9 mouse cellular contexts compared by ENCODE assay signal in genomic region chr3:132701368-132701767, GRCm38 (mm10). TPM values are rescaled to one million over a fixed set of nuclear protein-coding genes. Genes with fewer than 3 reads are reported as not detected.
DNase-seq lines count a peak whose midpoint lies in the region; ATAC-seq and TF ChIP-seq lines count a peak whose summit lies in the region.
"Had no signal": no experiment of that assay in that cellular context is flagged by ENCODE, and none has a peak within 500 bp of the region (broad histone marks: within the 10 kb centered on the region; RNA-seq: fewer than 3 reads in every experiment).

No protein-coding gene starts in this region.

- H3K4me3 ChIP-seq in G1E (ENCODE audit: low read depth, low read length) = no peak overlapping the region
- H3K4me3 ChIP-seq: limb, embryonic 15.5 days had no signal

- peak; percentile 20 for DNase-seq in kidney, adult 9 months
- DNase-seq in kidney, adult 8-10 months = no peak
- DNase-seq in A20 (ENCODE audit: low read depth, low spot score) (peak; percentile 50), G1E (ENCODE audit: low spot score) (no peak)
- DNase-seq in right cerebral cortex, postnatal 10 days (ENCODE audit: low spot score in 2 of 2) = no peak
- DNase-seq in cerebellum, adult 8-10 months = no peak
- DNase-seq: right cerebral cortex, postnatal 25 days had no signal

- peak; percentile 63; the same call in 1 of the 2 replicates for ATAC-seq in G1E (ENCODE audit: extremely low read depth, insufficient number of reproducible peaks, low FRiP score, poor library complexity, severe bottlenecking)
- ATAC-seq in hematopoietic stem cell, adult 5-6 weeks (replicated peaks in 1 of 2; ENCODE audit: insufficient read depth in 1 of 2, low FRiP score in 2 of 2, low TSS enrichment in 1 of 2, low read depth in 1 of 2, poor library complexity in 2 of 2, severe bottlenecking in 2 of 2) = peak; percentile 62 to 67; a peak in 3 of 4 replicates

- H3K9me3 ChIP-seq in G1E (replicated peaks) = no peaks in the 10 kb centered on the region
- H3K9me3 ChIP-seq: limb, embryonic 15.5 days had no signal

- TF ChIP-seq CTCF in G1E (IDR thresholded peaks at IDR 0.05; ENCODE audit: low read depth, low read length) = no peak

- peaks cover 37% of the 10 kb centered on the region for H3K36me3 ChIP-seq in G1E (replicated peaks)
- H3K36me3 ChIP-seq: limb, embryonic 15.5 days had no signal

- H3K4me1 ChIP-seq in G1E (ENCODE audit: insufficient read depth, low read depth, low read length) = no peaks in the 10 kb centered on the region
- H3K4me1 ChIP-seq: limb, embryonic 15.5 days had no signal

- H3K27me3 ChIP-seq in G1E (ENCODE audit: insufficient read depth, low read length) = no peaks in the 10 kb centered on the region
- H3K27me3 ChIP-seq: limb, embryonic 15.5 days had no signal

RNA-seq across cellular contexts. Expression of gene Aimp1, which starts 17.2 kb away (rescaled TPM):
- total RNA-seq in G1E (2014; fragmentation: Nextera tagmentation) = 89.3 and 114 TPM in 2 replicates
- 106 and 110 TPM in 2 replicates for total RNA-seq in G1E (2017)
- polyA plus RNA-seq in G1E (2012) = 9.1 and 11.4 TPM in 2 replicates
- total RNA-seq in hematopoietic stem cell, adult 5-6 weeks (2017) = 109 and 114 TPM in 2 replicates

RNA-seq across cellular contexts. Expression of gene Tbck, which starts 17.4 kb away (rescaled TPM):
- total RNA-seq in G1E (2014; fragmentation: Nextera tagmentation) (32.0 and 33.2 TPM in 2 replicates), G1E (2017) (19.1 and 22.9 TPM in 2 replicates)
- polyA plus RNA-seq in G1E (2012) = 3.3 and 3.7 TPM in 2 replicates
- 23.3 and 29.0 TPM in 2 replicates for total RNA-seq in hematopoietic stem cell, adult 5-6 weeks (2017)

Comparison
In these comparisons a context has a peak if more than half of its experiments do, and no peak if none do; other contexts are left out.
1. DNase-seq: peak in kidney, adult 9 months (single experiment) and A20 (single experiment); none in kidney, adult 8-10 months (0 of 2), G1E (single experiment), right cerebral cortex, postnatal 10 days (0 of 2) and cerebellum, adult 8-10 months (single experiment).